In the genomic region with DNA sequence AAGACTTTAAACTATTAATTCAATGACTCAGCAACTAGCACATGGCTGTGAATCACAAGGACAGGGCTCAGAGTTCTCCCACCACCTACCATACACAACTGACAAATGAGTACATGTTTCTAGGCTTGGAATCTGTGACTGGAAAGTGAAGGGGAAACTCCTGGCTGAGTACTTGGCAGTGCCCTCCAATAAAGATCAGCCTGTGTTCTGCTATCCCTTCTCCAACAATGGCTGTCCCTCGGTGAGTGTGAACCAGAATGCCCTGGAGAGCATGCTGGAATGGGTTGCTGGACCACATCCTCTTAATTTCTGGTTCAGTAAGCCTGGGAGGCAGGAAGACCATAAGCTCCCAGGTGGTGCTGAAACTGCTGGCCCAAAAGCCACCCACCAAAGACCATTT, we compare ENCODE assay signal across 13 mouse cellular contexts.
DNase-seq lines count a peak whose midpoint lies in the region; ATAC-seq lines count a peak whose summit lies in the region.
"Had no signal": no experiment of that assay in that cellular context is flagged by ENCODE, and none has a peak within 500 bp of the region (broad histone marks: within the 10 kb centered on the region; RNA-seq: fewer than 3 reads in every experiment).

No protein-coding gene starts in this region.

- no peaks in the 10 kb centered on the region for H3K9me3 ChIP-seq in heart, embryonic 16.5 days (replicated peaks; ENCODE audit: control insufficient read depth, low read length)
- H3K9me3 ChIP-seq: forebrain, embryonic 13.5 days; limb, embryonic 12.5 days; liver, embryonic 15.5 days; midbrain, embryonic 12.5 days had no signal

- H3K36me3 ChIP-seq in heart, embryonic 16.5 days (ENCODE audit: control insufficient read depth, insufficient read depth) = no peaks in the 10 kb centered on the region
- H3K36me3 ChIP-seq: limb, embryonic 12.5 days; liver, embryonic 15.5 days; midbrain, embryonic 12.5 days had no signal

- peak overlapping the region; percentile 3; the same call in 1 of the 2 replicates for H3K27ac ChIP-seq in heart, embryonic 16.5 days (ENCODE audit: low read length)
- H3K27ac ChIP-seq: forebrain, embryonic 13.5 days; hindbrain, postnatal 0 days; liver, embryonic 15.5 days; midbrain, embryonic 12.5 days had no signal

- H3K27me3 ChIP-seq in heart, embryonic 16.5 days (ENCODE audit: control insufficient read depth, insufficient read depth, low read length) = no peaks in the 10 kb centered on the region
- H3K27me3 ChIP-seq: forebrain, embryonic 13.5 days; limb, embryonic 12.5 days; liver, embryonic 15.5 days; midbrain, embryonic 12.5 days had no signal

- peak; percentile 13 to 33 for DNase-seq in adrenal gland, postnatal 36 days
- DNase-seq in adrenal gland, postnatal 4 days (ENCODE audit: low spot score in 2 of 2) = no peak
- DNase-seq in heart, adult 18-20 months = no peak
- peak; percentile 30 for DNase-seq in 3134 (ENCODE audit: extremely low read depth, insufficient read length, low spot score)
- peak; percentile 40 for DNase-seq in brain, adult 2 months (ENCODE audit: low read depth, low spot score)
- DNase-seq in right cerebral cortex, adult 2 months (ENCODE audit: low spot score in 2 of 2) = no peak
- no peak for DNase-seq in left cerebral cortex, postnatal 36 days (ENCODE audit: low spot score in 2 of 2)

- intact Hi-C loops in left cerebral cortex, postnatal 36 days (cut with DNase I) = no loop called here

- H3K9ac ChIP-seq in heart, embryonic 16.5 days (ENCODE audit: low read length) = no peak overlapping the region
- H3K9ac ChIP-seq: forebrain, embryonic 13.5 days; limb, embryonic 12.5 days; liver, embryonic 15.5 days; midbrain, embryonic 12.5 days had no signal

- ATAC-seq in heart, embryonic 16.5 days (replicated peaks; ENCODE audit: extremely low read depth, insufficient read depth, low FRiP score) = no peak
- ATAC-seq: forebrain, embryonic 13.5 days; hindbrain, postnatal 0 days had no signal

- no peak overlapping the region for H3K4me3 ChIP-seq in heart, embryonic 16.5 days (ENCODE audit: low read length)
- H3K4me3 ChIP-seq: forebrain, embryonic 13.5 days; limb, embryonic 12.5 days; liver, embryonic 15.5 days; midbrain, embryonic 12.5 days had no signal

- H3K4me1 ChIP-seq in heart, embryonic 16.5 days (ENCODE audit: control insufficient read depth, insufficient read depth, low read length) = peaks cover 44% of the 10 kb centered on the region

- WGBS in heart, embryonic 16.5 days = 46% methylated on average over 1 of the region's 1 CpGs

- no peak overlapping the region for H3K4me2 ChIP-seq in heart, embryonic 16.5 days (ENCODE audit: low read depth, low read length)
- H3K4me2 ChIP-seq: forebrain, embryonic 13.5 days; limb, embryonic 12.5 days; liver, embryonic 15.5 days; midbrain, embryonic 12.5 days had no signal

Comparison
In these comparisons a context has a peak if more than half of its experiments do, and no peak if none do; other contexts are left out.
1. DNase-seq: peak in adrenal gland, postnatal 36 days (2 of 2), 3134 (single experiment) and brain, adult 2 months (single experiment); none in adrenal gland, postnatal 4 days (0 of 2), heart, adult 18-20 months (0 of 2), right cerebral cortex, adult 2 months (0 of 2) and left cerebral cortex, postnatal 36 days (0 of 2).